Mouse (Mus musculus): ENCODE results near the gene Pdilt. TPM values are rescaled to one million over a fixed set of nuclear protein-coding genes. Genes with fewer than 3 reads are reported as not detected.

The Pdilt gene
- polyA plus RNA-seq, 1 experiment: not detected

DNA sequence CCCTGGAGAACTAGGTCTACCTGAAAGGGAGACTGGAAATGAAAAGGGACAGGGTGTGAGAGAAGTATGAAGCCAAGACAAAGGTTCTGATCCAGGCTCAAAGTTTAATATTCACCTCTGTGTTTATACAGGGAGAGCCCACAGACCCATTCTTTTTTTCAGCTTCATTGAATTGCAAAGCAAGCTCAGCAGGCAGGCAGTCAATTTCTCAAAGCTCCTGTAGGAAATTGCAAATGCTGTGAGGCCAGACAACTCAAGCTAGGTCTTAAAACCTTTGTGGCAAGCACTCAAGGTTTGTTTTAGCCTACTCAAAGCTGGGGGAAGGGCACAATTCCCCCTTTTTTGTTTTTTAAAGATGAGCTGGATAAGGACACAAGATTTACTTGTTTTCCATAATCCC, 22.3 kb upstream of the Pdilt start:
- Histone ChIP-seq H3K4me1 (ENCODE audit: control insufficient read depth, insufficient read depth, insufficient read length) (no peaks in the 10 kb centered on the region), H3K36me3 (ENCODE audit: control insufficient read depth, insufficient read depth, low read length) (no peaks in the 10 kb centered on the region), H3K4me3 (ENCODE audit: extremely low read depth, insufficient read depth, insufficient read length) (no peak overlapping the region), H3K27ac (ENCODE audit: insufficient read depth, low read length) (no peak overlapping the region), H3K27me3 (ENCODE audit: control insufficient read depth, insufficient read depth, low read length) (no peaks in the 10 kb centered on the region)
- no peak for TF ChIP-seq CTCF (IDR thresholded peaks at IDR 0.05; ENCODE audit: extremely low read depth, insufficient read depth, insufficient read length, insufficient replicate concordance)
- TF ChIP-seq POLR2A (IDR thresholded peaks at IDR 0.05; ENCODE audit: low read depth, low read length): no peak
- DNase-seq (ENCODE audit: low read depth in 1 of 2, low spot score in 2 of 2): no peak

DNA sequence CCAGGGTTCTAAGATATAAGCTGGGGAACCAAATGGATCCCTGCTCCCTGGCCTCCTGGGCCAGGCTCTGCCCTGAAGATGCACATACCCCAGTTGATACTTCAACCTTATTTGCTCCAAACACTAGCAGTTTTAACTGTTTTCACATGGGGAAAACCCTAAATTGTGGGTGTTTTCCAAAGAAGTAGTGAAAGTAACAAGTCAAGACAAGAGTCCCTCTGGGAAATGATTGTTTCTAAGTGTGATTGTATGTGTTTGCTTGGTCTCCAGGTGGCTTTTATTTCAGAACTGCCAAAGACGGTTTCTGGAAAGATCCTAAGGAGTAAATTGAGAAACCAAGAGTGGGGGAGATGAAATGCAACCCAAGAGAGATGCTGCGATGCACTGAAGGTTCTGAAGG, 19.2 kb upstream of the Pdilt start:
- Histone ChIP-seq H3K4me3 (ENCODE audit: extremely low read depth, insufficient read depth, insufficient read length) (no peak overlapping the region), H3K27me3 (ENCODE audit: control insufficient read depth, insufficient read depth, low read length) (no peaks in the 10 kb centered on the region), H3K36me3 (ENCODE audit: control insufficient read depth, insufficient read depth, low read length) (no peaks in the 10 kb centered on the region), H3K4me1 (ENCODE audit: control insufficient read depth, insufficient read depth, insufficient read length) (no peaks in the 10 kb centered on the region), H3K27ac (ENCODE audit: insufficient read depth, low read length) (no peak overlapping the region)
- WGBS: 74% methylated on average over 2 of the region's 2 CpGs
- DNase-seq (ENCODE audit: low read depth in 1 of 2, low spot score in 2 of 2): no peak
- no peak for TF ChIP-seq POLR2A (IDR thresholded peaks at IDR 0.05; ENCODE audit: low read depth, low read length)
- no peak for TF ChIP-seq CTCF (IDR thresholded peaks at IDR 0.05; ENCODE audit: extremely low read depth, insufficient read depth, insufficient read length, insufficient replicate concordance)

DNA sequence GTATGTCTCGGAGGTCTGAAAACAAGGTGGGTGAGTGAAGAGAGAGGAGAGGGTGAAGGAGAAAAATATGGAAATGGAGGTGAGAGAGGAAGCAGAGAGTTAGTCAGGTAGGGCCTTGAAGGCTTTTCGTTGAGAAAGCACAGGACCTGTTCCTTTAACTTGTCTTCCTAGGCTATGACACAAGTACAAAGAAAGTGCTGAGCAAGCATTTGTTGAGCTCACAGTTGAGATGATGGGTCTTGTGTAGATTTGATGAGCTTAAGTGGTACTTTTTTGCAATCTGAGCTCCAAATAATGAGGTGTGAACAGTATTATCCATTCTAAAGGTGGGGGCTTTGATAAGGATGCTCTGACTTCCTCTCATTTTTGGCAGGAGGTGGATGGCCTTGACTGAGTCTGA, 11.1 kb upstream of the Pdilt start:
- Histone ChIP-seq H3K27me3 (ENCODE audit: control insufficient read depth, insufficient read depth, low read length) (no peaks in the 10 kb centered on the region), H3K4me1 (ENCODE audit: control insufficient read depth, insufficient read depth, insufficient read length) (no peaks in the 10 kb centered on the region), H3K4me3 (ENCODE audit: extremely low read depth, insufficient read depth, insufficient read length) (no peak overlapping the region), H3K27ac (ENCODE audit: insufficient read depth, low read length) (no peak overlapping the region), H3K36me3 (ENCODE audit: control insufficient read depth, insufficient read depth, low read length) (no peaks in the 10 kb centered on the region)
- no peak for TF ChIP-seq POLR2A (IDR thresholded peaks at IDR 0.05; ENCODE audit: low read depth, low read length)
- TF ChIP-seq CTCF (IDR thresholded peaks at IDR 0.05; ENCODE audit: extremely low read depth, insufficient read depth, insufficient read length, insufficient replicate concordance): no peak
- 58% methylated on average over 2 of the region's 2 CpGs for WGBS
- DNase-seq (ENCODE audit: low read depth in 1 of 2, low spot score in 2 of 2): no peak

DNA sequence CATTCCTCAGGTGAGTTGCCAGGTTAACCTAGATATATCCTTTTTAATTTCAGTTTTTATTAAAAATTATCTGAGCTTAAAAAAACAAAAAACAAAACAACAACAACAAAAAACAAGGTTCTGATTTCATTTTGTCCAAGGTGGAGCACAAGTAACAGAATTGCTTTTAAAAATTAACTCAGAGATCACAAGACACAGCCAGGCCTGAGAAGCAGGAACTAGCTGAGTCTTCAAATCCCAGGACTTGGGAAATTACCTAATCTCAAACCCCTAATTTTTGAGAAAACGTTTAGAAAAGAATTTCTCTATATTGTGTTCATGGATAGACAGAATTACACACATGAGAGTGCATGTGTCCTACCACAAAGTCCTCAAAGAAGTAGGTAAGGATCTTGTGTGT, 9.6 kb upstream of the Pdilt start:
- no peak for DNase-seq (ENCODE audit: low read depth in 1 of 2, low spot score in 2 of 2)
- 52% methylated on average over 1 of the region's 1 CpGs for WGBS
- no peaks in the 10 kb centered on the region for H3K4me1 ChIP-seq (ENCODE audit: control insufficient read depth, insufficient read depth, insufficient read length)
- no peak overlapping the region for H3K27ac ChIP-seq (ENCODE audit: insufficient read depth, low read length)
- no peaks in the 10 kb centered on the region for H3K27me3 ChIP-seq (ENCODE audit: control insufficient read depth, insufficient read depth, low read length)
- TF ChIP-seq CTCF (IDR thresholded peaks at IDR 0.05; ENCODE audit: extremely low read depth, insufficient read depth, insufficient read length, insufficient replicate concordance) (no peak), POLR2A (IDR thresholded peaks at IDR 0.05; ENCODE audit: low read depth, low read length) (no peak)
- no peaks in the 10 kb centered on the region for H3K36me3 ChIP-seq (ENCODE audit: control insufficient read depth, insufficient read depth, low read length)
- H3K4me3 ChIP-seq (ENCODE audit: extremely low read depth, insufficient read depth, insufficient read length): no peak overlapping the region

DNA sequence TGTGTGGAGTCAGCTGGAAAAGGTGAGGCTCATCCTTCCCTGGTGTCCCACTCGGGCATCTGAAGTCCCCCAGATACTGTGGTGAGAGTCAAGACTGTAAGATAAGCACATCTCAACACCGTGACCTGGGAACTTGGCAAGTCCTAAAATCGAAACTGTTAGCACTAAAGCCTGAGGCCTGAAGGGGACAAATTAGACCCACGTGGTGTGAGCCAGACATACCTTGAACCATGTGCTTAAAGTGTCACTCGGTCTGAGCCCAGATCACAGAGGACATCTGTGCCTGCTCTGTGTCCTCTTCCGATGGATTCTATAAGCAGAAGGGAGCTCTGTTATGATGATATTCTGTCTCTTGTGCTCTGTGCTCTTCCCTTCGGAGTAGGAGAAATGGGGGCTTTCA, 5.3 kb upstream of the Pdilt start:
- H3K27ac ChIP-seq (ENCODE audit: insufficient read depth, low read length): no peak overlapping the region
- TF ChIP-seq CTCF (IDR thresholded peaks at IDR 0.05; ENCODE audit: extremely low read depth, insufficient read depth, insufficient read length, insufficient replicate concordance): no peak
- TF ChIP-seq POLR2A (IDR thresholded peaks at IDR 0.05; ENCODE audit: low read depth, low read length): no peak
- no peaks in the 10 kb centered on the region for H3K27me3 ChIP-seq (ENCODE audit: control insufficient read depth, insufficient read depth, low read length)
- no peak for DNase-seq (ENCODE audit: low read depth in 1 of 2, low spot score in 2 of 2)
- no peaks in the 10 kb centered on the region for H3K4me1 ChIP-seq (ENCODE audit: control insufficient read depth, insufficient read depth, insufficient read length)
- H3K4me3 ChIP-seq (ENCODE audit: extremely low read depth, insufficient read depth, insufficient read length): no peak overlapping the region
- H3K36me3 ChIP-seq (ENCODE audit: control insufficient read depth, insufficient read depth, low read length): no peaks in the 10 kb centered on the region
- 80% methylated on average over 7 of the region's 7 CpGs for WGBS

DNA sequence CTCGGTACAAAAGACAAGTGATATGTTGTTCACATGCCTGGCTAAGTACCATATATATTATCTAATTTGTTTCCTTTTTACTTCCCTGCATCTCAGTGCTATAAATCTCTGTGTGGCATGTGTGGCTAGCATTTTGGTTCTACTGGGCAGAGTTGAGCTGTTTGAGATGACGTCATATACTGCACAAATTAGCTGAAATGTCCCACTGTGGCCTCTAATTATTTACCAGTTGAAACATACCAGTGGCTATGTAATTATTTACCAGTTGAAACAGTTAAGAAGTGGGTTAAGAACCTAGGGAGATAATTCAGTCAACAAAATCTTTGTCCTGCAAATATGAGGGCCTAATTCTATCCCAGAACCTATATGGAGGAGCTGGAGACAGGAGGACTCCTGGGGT, 4.3 kb upstream of the Pdilt start:
- Histone ChIP-seq H3K27ac (ENCODE audit: insufficient read depth, low read length) (no peak overlapping the region), H3K36me3 (ENCODE audit: control insufficient read depth, insufficient read depth, low read length) (no peaks in the 10 kb centered on the region), H3K4me1 (ENCODE audit: control insufficient read depth, insufficient read depth, insufficient read length) (no peaks in the 10 kb centered on the region), H3K27me3 (ENCODE audit: control insufficient read depth, insufficient read depth, low read length) (no peaks in the 10 kb centered on the region), H3K4me3 (ENCODE audit: extremely low read depth, insufficient read depth, insufficient read length) (no peak overlapping the region)
- TF ChIP-seq CTCF (IDR thresholded peaks at IDR 0.05; ENCODE audit: extremely low read depth, insufficient read depth, insufficient read length, insufficient replicate concordance) (no peak), POLR2A (IDR thresholded peaks at IDR 0.05; ENCODE audit: low read depth, low read length) (no peak)
- WGBS: 46% methylated on average over 2 of the region's 2 CpGs
- no peak for DNase-seq (ENCODE audit: low read depth in 1 of 2, low spot score in 2 of 2)

DNA sequence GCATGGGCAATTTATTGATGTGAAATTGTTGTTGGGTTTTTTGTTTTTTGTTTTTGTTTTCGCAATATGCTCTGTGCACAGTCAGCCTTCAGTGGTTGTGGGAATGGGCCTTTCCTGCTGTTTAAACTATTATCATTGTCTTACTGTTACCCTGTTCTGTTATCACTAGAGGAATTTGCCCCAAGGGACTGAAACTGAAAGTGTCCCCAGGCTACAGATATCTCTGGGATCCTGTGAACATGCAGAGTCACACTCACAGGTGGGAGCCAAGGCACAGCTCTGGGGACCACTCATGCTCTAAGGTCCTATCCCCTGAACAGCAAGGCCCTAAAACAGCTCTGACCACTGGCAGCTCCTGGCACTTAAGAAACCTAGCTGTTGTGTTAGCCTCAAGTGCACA, 3.8 kb upstream of the Pdilt start:
- no peak for TF ChIP-seq CTCF (IDR thresholded peaks at IDR 0.05; ENCODE audit: extremely low read depth, insufficient read depth, insufficient read length, insufficient replicate concordance)
- no peak for TF ChIP-seq POLR2A (IDR thresholded peaks at IDR 0.05; ENCODE audit: low read depth, low read length)
- H3K4me3 ChIP-seq (ENCODE audit: extremely low read depth, insufficient read depth, insufficient read length): no peak overlapping the region
- H3K4me1 ChIP-seq (ENCODE audit: control insufficient read depth, insufficient read depth, insufficient read length): no peaks in the 10 kb centered on the region
- 89% methylated on average over 1 of the region's 1 CpGs for WGBS
- H3K27ac ChIP-seq (ENCODE audit: insufficient read depth, low read length): no peak overlapping the region
- no peak for DNase-seq (ENCODE audit: low read depth in 1 of 2, low spot score in 2 of 2)
- no peaks in the 10 kb centered on the region for H3K27me3 ChIP-seq (ENCODE audit: control insufficient read depth, insufficient read depth, low read length)
- no peaks in the 10 kb centered on the region for H3K36me3 ChIP-seq (ENCODE audit: control insufficient read depth, insufficient read depth, low read length)

Measured in spleen, adult 2 months (tissue).